Mouse (Mus musculus): ENCODE results near the gene Gm20708. TPM values are rescaled to one million over a fixed set of nuclear protein-coding genes. Genes with fewer than 3 reads are reported as not detected.
A peak's percentile ranks its signal among the peaks of the same experiment; 100 is the strongest.

The Gm20708 gene
- polyA plus RNA-seq, 1 experiment from 2014 or later = 1.0 TPM

GRCm38 (mm10) chr11:117836306-117836705 lies 26.8 kb downstream of the Gm20708 start:
- Histone ChIP-seq H3K4me1 (ENCODE audit: control insufficient read depth in 2 of 2, insufficient read depth in 2 of 2, low read length in 2 of 2) (peaks cover 10 to 13% of the 10 kb centered on the region in 2 experiments; a peak in 3 of 4 replicates), H3K9ac (ENCODE audit: low read length) (no peak overlapping the region), H3K4me2 (ENCODE audit: low read length) (peak overlapping the region; percentile 59), H3K4me3 (ENCODE audit: control insufficient read depth in 1 of 2, insufficient read depth in 1 of 2, low read depth in 1 of 2, low read length in 2 of 2) (peak overlapping the region in 1 of 2 experiments; percentile 17; a peak in 1 of 4 replicates), H3K27me3 (ENCODE audit: control insufficient read depth, insufficient read depth, low read length) (no peaks in the 10 kb centered on the region), H3K27ac (replicated peaks in 1 of 2; ENCODE audit: control insufficient read depth in 1 of 2, insufficient read depth in 1 of 2, low read depth in 2 of 2, low read length in 2 of 2) (no peak overlapping the region), H3K36me3 (ENCODE audit: control insufficient read depth, insufficient read depth, low read length) (no peaks in the 10 kb centered on the region), H3K9me3 (ENCODE audit: control insufficient read depth, low read length) (no peaks in the 10 kb centered on the region)
- ATAC-seq (ENCODE audit: insufficient number of reproducible peaks, insufficient read depth, low FRiP score, low read depth) = no peak
- WGBS = 22% methylated on average over 13 of the region's 13 CpGs

GRCm38 (mm10) chr11:117838572-117838971 lies 29.1 kb downstream of the Gm20708 start:
- Histone ChIP-seq H3K36me3 (ENCODE audit: control insufficient read depth, insufficient read depth, low read length) (no peaks in the 10 kb centered on the region), H3K27ac (replicated peaks in 1 of 2; ENCODE audit: control insufficient read depth in 1 of 2, insufficient read depth in 1 of 2, low read depth in 2 of 2, low read length in 2 of 2) (peak overlapping the region in 1 of 2 experiments; percentile 33; a peak in 2 of 4 replicates), H3K4me1 (ENCODE audit: control insufficient read depth in 2 of 2, insufficient read depth in 2 of 2, low read length in 2 of 2) (peaks cover 4 to 13% of the 10 kb centered on the region in 2 experiments; a peak in 3 of 4 replicates), H3K4me2 (ENCODE audit: low read length) (no peak overlapping the region), H3K4me3 (ENCODE audit: control insufficient read depth in 1 of 2, insufficient read depth in 1 of 2, low read depth in 1 of 2, low read length in 2 of 2) (no peak overlapping the region), H3K9ac (ENCODE audit: low read length) (peak overlapping the region; percentile 16; the same call in 1 of the 2 replicates), H3K27me3 (ENCODE audit: control insufficient read depth, insufficient read depth, low read length) (no peaks in the 10 kb centered on the region), H3K9me3 (ENCODE audit: control insufficient read depth, low read length) (no peaks in the 10 kb centered on the region)
- WGBS = 67% methylated on average over 2 of the region's 2 CpGs
- no peak for ATAC-seq (ENCODE audit: insufficient number of reproducible peaks, insufficient read depth, low FRiP score, low read depth)

GRCm38 (mm10) chr11:117839021-117839420 lies 29.6 kb downstream of the Gm20708 start:
- 74% methylated on average over 1 of the region's 1 CpGs for WGBS

GRCm38 (mm10) chr11:117840910-117841309 lies 31.4 kb downstream of the Gm20708 start:
- Histone ChIP-seq H3K36me3 (ENCODE audit: control insufficient read depth, insufficient read depth, low read length) (no peaks in the 10 kb centered on the region), H3K27me3 (ENCODE audit: control insufficient read depth, insufficient read depth, low read length) (no peaks in the 10 kb centered on the region), H3K4me2 (ENCODE audit: low read length) (no peak overlapping the region), H3K9ac (ENCODE audit: low read length) (no peak overlapping the region), H3K27ac (replicated peaks in 1 of 2; ENCODE audit: control insufficient read depth in 1 of 2, insufficient read depth in 1 of 2, low read depth in 2 of 2, low read length in 2 of 2) (peak overlapping the region; percentile 35 to 44), H3K4me3 (ENCODE audit: control insufficient read depth in 1 of 2, insufficient read depth in 1 of 2, low read depth in 1 of 2, low read length in 2 of 2) (no peak overlapping the region), H3K9me3 (ENCODE audit: control insufficient read depth, low read length) (no peaks in the 10 kb centered on the region), H3K4me1 (ENCODE audit: control insufficient read depth in 2 of 2, insufficient read depth in 2 of 2, low read length in 2 of 2) (peaks cover 4 to 13% of the 10 kb centered on the region in 2 experiments; a peak in 3 of 4 replicates)
- ATAC-seq (ENCODE audit: insufficient number of reproducible peaks, insufficient read depth, low FRiP score, low read depth) = no peak
- WGBS = 26% methylated on average over 1 of the region's 1 CpGs

More at GRCm38 (mm10) chr11:117839021-117839420, 29.6 kb downstream of the Gm20708 start:
- Histone ChIP-seq H3K4me3 (ENCODE audit: control insufficient read depth in 1 of 2, insufficient read depth in 1 of 2, low read depth in 1 of 2, low read length in 2 of 2) (no peak overlapping the region), H3K9me3 (ENCODE audit: control insufficient read depth, low read length) (no peaks in the 10 kb centered on the region), H3K4me1 (ENCODE audit: control insufficient read depth in 2 of 2, insufficient read depth in 2 of 2, low read length in 2 of 2) (peaks cover 4 to 13% of the 10 kb centered on the region in 2 experiments; a peak in 3 of 4 replicates), H3K27ac (replicated peaks in 1 of 2; ENCODE audit: control insufficient read depth in 1 of 2, insufficient read depth in 1 of 2, low read depth in 2 of 2, low read length in 2 of 2) (peak overlapping the region in 1 of 2 experiments; percentile 33; a peak in 1 of 4 replicates), H3K9ac (ENCODE audit: low read length) (no peak overlapping the region), H3K4me2 (ENCODE audit: low read length) (no peak overlapping the region), H3K27me3 (ENCODE audit: control insufficient read depth, insufficient read depth, low read length) (no peaks in the 10 kb centered on the region), H3K36me3 (ENCODE audit: control insufficient read depth, insufficient read depth, low read length) (no peaks in the 10 kb centered on the region)
- no peak for ATAC-seq (ENCODE audit: insufficient number of reproducible peaks, insufficient read depth, low FRiP score, low read depth)

GRCm38 (mm10) chr11:117843434-117843833 lies 34.0 kb downstream of the Gm20708 start:
- H3K36me3 ChIP-seq (ENCODE audit: control insufficient read depth, insufficient read depth, low read length) = no peaks in the 10 kb centered on the region
- no peaks in the 10 kb centered on the region for H3K9me3 ChIP-seq (ENCODE audit: control insufficient read depth, low read length)
- no peak overlapping the region for H3K9ac ChIP-seq (ENCODE audit: low read length)
- H3K4me2 ChIP-seq (ENCODE audit: low read length) = no peak overlapping the region
- H3K4me3 ChIP-seq (ENCODE audit: control insufficient read depth in 1 of 2, insufficient read depth in 1 of 2, low read depth in 1 of 2, low read length in 2 of 2) = no peak overlapping the region
- peaks cover 7 to 21% of the 10 kb centered on the region in 2 experiments for H3K4me1 ChIP-seq (ENCODE audit: control insufficient read depth in 2 of 2, insufficient read depth in 2 of 2, low read length in 2 of 2)
- ATAC-seq (ENCODE audit: insufficient number of reproducible peaks, insufficient read depth, low FRiP score, low read depth) = no peak
- WGBS = 64% methylated on average over 2 of the region's 2 CpGs
- no peak overlapping the region for H3K27ac ChIP-seq (replicated peaks in 1 of 2; ENCODE audit: control insufficient read depth in 1 of 2, insufficient read depth in 1 of 2, low read depth in 2 of 2, low read length in 2 of 2)
- no peaks in the 10 kb centered on the region for H3K27me3 ChIP-seq (ENCODE audit: control insufficient read depth, insufficient read depth, low read length)

- Histone ChIP-seq H3K9me3 (ENCODE audit: control insufficient read depth, low read length) (no peaks in the 10 kb centered on the region), H3K4me1 (ENCODE audit: control insufficient read depth in 2 of 2, insufficient read depth in 2 of 2, low read length in 2 of 2) (peaks cover 7 to 25% of the 10 kb centered on the region in 2 experiments; a peak in 2 of 4 replicates), H3K4me2 (ENCODE audit: low read length) (no peak overlapping the region), H3K9ac (ENCODE audit: low read length) (no peak overlapping the region), H3K27me3 (ENCODE audit: control insufficient read depth, insufficient read depth, low read length) (no peaks in the 10 kb centered on the region), H3K27ac (replicated peaks in 1 of 2; ENCODE audit: control insufficient read depth in 1 of 2, insufficient read depth in 1 of 2, low read depth in 2 of 2, low read length in 2 of 2) (no peak overlapping the region), H3K4me3 (ENCODE audit: control insufficient read depth in 1 of 2, insufficient read depth in 1 of 2, low read depth in 1 of 2, low read length in 2 of 2) (no peak overlapping the region), H3K36me3 (ENCODE audit: control insufficient read depth, insufficient read depth, low read length) (no peaks in the 10 kb centered on the region)
- WGBS = 68% methylated on average over 2 of the region's 2 CpGs
- no peak for ATAC-seq (ENCODE audit: insufficient number of reproducible peaks, insufficient read depth, low FRiP score, low read depth)
Observed at GRCm38 (mm10) chr11:117844997-117845396, 35.5 kb downstream of the Gm20708 start.

- H3K4me2 ChIP-seq (ENCODE audit: low read length) = no peak overlapping the region
- WGBS = 72% methylated on average over 2 of the region's 2 CpGs
Observed at GRCm38 (mm10) chr11:117845651-117846050, 36.2 kb downstream of the Gm20708 start.

GRCm38 (mm10) chr11:117846640-117847039 lies 37.2 kb downstream of the Gm20708 start:
- H3K9ac ChIP-seq (ENCODE audit: low read length) = no peak overlapping the region
- no peak overlapping the region for H3K4me2 ChIP-seq (ENCODE audit: low read length)
- no peak overlapping the region for H3K27ac ChIP-seq (replicated peaks in 1 of 2; ENCODE audit: control insufficient read depth in 1 of 2, insufficient read depth in 1 of 2, low read depth in 2 of 2, low read length in 2 of 2)
- peaks cover 6% of the 10 kb centered on the region; the same call in 1 of the 2 replicates for H3K36me3 ChIP-seq (ENCODE audit: control insufficient read depth, insufficient read depth, low read length)
- H3K9me3 ChIP-seq (ENCODE audit: control insufficient read depth, low read length) = no peaks in the 10 kb centered on the region
- peaks cover 11 to 28% of the 10 kb centered on the region in 2 experiments; a peak in 3 of 4 replicates for H3K4me1 ChIP-seq (ENCODE audit: control insufficient read depth in 2 of 2, insufficient read depth in 2 of 2, low read length in 2 of 2)
- no peak for ATAC-seq (ENCODE audit: insufficient number of reproducible peaks, insufficient read depth, low FRiP score, low read depth)
- no peak overlapping the region for H3K4me3 ChIP-seq (ENCODE audit: control insufficient read depth in 1 of 2, insufficient read depth in 1 of 2, low read depth in 1 of 2, low read length in 2 of 2)
- WGBS = 58% methylated on average over 5 of the region's 5 CpGs
- H3K27me3 ChIP-seq (ENCODE audit: control insufficient read depth, insufficient read depth, low read length) = no peaks in the 10 kb centered on the region

More at GRCm38 (mm10) chr11:117845651-117846050, 36.2 kb downstream of the Gm20708 start:
- ATAC-seq (ENCODE audit: insufficient number of reproducible peaks, insufficient read depth, low FRiP score, low read depth) = no peak
- no peaks in the 10 kb centered on the region for H3K36me3 ChIP-seq (ENCODE audit: control insufficient read depth, insufficient read depth, low read length)
- no peaks in the 10 kb centered on the region for H3K9me3 ChIP-seq (ENCODE audit: control insufficient read depth, low read length)
- peaks cover 11 to 29% of the 10 kb centered on the region in 2 experiments; a peak in 3 of 4 replicates for H3K4me1 ChIP-seq (ENCODE audit: control insufficient read depth in 2 of 2, insufficient read depth in 2 of 2, low read length in 2 of 2)
- no peaks in the 10 kb centered on the region for H3K27me3 ChIP-seq (ENCODE audit: control insufficient read depth, insufficient read depth, low read length)
- no peak overlapping the region for H3K9ac ChIP-seq (ENCODE audit: low read length)
- no peak overlapping the region for H3K27ac ChIP-seq (replicated peaks in 1 of 2; ENCODE audit: control insufficient read depth in 1 of 2, insufficient read depth in 1 of 2, low read depth in 2 of 2, low read length in 2 of 2)
- H3K4me3 ChIP-seq (ENCODE audit: control insufficient read depth in 1 of 2, insufficient read depth in 1 of 2, low read depth in 1 of 2, low read length in 2 of 2) = no peak overlapping the region
